Mouse (Mus musculus) urinary bladder, adult 2 months (tissue): ENCODE results near the gene 9530068E07Rik. TPM values are rescaled to one million over a fixed set of nuclear protein-coding genes. Genes with fewer than 3 reads are reported as not detected.
A peak's percentile ranks its signal among the peaks of the same experiment; 100 is the strongest.
"Not testable (repeated sequence)": the region's sequence is repeated elsewhere in the genome, so short reads cannot be mapped to it uniquely, and the experiment has no call there.

Experiments
- DNase-seq: peaks from one replicate; pipeline ENCODE4 v3.0.0; 2022; ENCODE audit warnings: low spot score
- polyA plus RNA-seq: library from polyadenylated mRNA; depleted of rRNA; stranded (reverse); fragments of >200 nt; gene quantifications from 2 replicates; pipeline ENCODE4 v1.2.3, GENCODE M21; 2012; rRNA removed

9530068E07Rik gene
- polyA plus RNA-seq = 217 and 261 TPM in 2 replicates

DNA sequence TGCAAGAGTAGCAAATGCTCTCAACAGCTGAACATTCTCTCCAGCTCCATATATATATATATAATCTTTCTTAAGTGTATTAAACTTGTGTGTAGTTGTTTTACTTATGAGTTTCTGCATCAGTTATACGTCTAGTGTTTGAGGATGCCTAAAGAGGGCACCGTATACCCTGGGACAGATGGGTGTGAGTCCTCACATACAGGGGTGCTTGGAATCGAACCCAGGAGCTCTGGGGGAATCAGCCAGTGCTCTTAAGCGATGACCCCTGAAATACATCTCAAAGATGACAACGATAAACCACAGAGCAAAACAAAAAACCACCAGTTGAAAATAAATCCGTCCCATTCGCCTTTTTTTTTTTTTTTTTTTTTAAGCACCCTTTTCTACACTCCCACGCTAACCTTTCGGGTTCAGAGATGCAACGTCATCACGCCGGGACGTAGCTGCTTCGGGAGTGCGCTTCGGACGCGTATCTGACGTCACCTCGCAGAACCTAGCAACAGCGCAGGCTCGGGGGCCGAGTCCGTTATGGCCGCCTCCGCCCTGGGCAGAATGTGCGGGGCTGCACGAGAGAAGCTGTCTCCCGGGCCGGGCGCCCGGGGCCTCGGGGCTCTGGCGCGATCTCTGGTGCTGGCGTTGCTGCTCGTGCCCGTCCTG lies at the start of gene 9530068E07Rik:
TSS of gene 9530068E07Rik (plus strand) at position 489 of the 657 bp plus-strand sequence.
- peak; percentile 85 for DNase-seq

DNA sequence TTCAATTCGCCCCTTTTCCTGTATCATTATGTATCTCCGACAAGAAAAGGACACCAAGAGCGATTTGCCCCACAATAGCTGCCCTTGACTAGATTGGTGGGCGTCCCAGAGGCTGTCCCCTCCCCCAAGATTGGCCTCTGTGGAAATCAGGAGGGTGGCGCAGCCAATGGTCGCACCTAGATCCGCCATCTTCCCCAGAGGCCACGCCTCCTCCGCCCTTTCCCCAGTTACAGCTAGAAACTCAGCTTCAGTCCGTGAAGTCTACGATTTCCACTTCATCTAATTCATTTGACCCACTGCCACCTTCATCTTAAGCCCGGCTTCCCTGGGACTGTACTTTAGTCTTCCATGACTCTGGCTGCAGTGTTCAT lies 49.6 kb upstream of the 9530068E07Rik start:
- DNase-seq = no peak

GRCm38 (mm10) chr11:52348156-52348555 lies 48.1 kb upstream of the 9530068E07Rik start:
- DNase-seq = no peak

GRCm38 (mm10) chr11:52348724-52349123 lies 47.5 kb upstream of the 9530068E07Rik start:
- DNase-seq = no peak

GRCm38 (mm10) chr11:52350924-52351323 lies 45.3 kb upstream of the 9530068E07Rik start:
- no peak for DNase-seq

DNA sequence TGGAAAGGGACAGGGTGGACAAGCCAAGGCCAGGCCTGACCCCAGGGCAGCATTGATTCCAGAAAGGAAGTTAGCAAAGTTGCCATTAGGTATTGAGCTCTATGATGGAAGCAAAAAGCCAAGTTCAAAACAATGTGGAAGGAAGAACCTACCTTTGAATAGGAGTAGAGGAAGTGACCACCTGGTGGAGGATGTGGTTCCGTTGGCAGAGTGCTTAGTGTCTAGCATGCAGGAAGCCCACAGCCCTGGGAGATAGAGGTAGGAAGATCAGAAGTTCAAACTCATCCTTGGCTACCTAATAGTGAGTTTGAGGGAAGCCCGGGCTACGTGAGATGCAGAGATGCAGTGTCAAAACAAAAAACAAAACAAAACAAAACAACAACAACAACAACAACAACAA lies 44.0 kb upstream of the 9530068E07Rik start:
- DNase-seq = no peak

DNA sequence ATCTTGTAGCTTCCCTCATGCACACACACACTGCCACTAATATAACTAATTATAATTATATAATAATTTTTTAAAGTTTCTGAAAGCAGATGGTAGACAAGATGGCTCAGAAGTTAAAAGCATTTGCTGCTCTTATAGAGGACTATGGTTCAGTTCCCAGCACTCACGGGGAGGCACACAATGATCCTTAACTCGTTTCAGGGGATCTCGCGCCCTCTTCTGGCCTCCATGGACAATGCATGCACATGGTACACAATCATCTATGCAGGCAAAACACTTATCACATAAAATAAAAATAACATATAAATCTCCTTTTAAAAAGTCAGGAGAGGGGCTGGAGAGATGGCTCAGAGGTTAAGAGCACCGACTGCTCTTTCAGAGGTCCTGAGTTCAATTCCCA lies 41.6 kb upstream of the 9530068E07Rik start:
- DNase-seq = no peak

GRCm38 (mm10) chr11:52355601-52356000 lies 40.6 kb upstream of the 9530068E07Rik start:
- no peak for DNase-seq

DNA sequence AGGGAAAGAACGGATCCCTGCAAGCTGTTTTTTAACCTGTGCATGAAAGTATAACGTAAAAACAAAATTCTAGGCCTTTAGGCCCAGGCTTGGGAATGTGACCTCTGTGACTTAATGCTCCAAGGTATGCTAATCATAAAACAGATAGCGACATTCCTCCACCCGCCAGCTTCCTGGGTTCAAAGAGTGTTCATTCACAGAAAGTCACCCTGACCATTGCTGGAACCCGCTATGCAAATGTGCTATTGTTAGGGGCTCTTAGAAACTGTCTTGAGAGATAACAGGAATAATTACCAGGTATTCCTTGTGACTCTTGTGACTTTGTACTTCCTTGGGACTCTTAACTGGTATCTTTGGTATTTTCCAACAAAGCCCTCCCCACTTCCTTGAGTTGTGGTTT lies 39.1 kb upstream of the 9530068E07Rik start:
- DNase-seq = not testable (repeated sequence)

DNA sequence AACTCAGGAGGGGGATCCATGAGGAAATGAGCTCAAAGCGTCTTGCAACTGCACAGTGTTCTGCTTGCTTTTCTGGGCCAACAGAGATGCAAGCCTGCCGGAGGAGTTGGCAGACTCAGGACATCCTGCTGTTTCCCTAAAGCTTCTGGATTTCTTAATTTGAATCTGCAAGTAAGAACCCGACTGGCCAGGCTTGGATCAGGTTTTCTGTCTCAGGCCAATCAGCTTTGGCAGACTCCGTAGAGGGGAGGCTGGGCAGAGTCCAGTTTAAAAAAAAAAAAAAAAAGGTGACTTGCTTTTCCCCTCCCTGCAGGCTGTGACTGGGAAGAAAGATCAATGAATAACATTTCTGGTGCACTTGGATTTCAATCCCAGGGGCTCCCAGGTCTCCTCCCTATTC lies 37.7 kb upstream of the 9530068E07Rik start:
- no peak for DNase-seq

DNA sequence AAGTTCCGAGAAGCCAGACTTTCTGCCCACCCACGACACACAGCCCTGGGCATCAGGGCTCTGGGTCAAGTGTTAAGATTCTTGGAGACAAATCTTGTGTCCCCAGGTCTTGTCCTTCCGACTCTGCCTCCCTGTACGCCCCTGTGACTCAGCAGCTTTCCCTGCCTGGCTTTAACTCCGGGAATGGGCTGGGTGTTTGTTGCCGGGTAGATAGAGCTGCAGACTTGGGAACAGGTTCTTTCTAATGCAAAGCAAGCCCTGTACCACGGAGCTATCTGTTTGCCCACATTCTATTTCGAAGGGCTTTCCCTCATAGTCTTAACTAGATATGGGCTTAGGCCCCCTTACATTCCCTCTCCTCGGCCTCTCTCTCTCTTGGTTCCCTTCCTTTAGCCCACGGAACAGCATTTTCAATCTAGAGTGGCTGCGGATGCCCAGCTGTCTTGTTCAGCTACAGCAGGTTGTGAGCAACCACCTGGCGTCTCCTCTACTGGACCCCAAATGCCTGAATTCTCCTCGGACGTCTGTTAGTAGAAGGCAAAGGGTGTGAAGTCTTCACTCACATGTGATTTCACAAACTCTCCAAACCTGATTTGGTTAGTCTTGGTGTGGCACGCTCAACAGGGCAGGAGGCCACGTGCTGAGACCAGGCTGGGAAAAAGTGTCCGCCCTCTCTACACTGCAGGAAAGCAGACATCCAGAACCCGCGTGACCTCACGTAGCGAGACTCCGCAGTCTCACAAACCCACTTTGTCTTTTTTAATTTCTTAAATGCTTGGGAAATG lies 36.4 kb upstream of the 9530068E07Rik start:
- no peak for DNase-seq

DNA sequence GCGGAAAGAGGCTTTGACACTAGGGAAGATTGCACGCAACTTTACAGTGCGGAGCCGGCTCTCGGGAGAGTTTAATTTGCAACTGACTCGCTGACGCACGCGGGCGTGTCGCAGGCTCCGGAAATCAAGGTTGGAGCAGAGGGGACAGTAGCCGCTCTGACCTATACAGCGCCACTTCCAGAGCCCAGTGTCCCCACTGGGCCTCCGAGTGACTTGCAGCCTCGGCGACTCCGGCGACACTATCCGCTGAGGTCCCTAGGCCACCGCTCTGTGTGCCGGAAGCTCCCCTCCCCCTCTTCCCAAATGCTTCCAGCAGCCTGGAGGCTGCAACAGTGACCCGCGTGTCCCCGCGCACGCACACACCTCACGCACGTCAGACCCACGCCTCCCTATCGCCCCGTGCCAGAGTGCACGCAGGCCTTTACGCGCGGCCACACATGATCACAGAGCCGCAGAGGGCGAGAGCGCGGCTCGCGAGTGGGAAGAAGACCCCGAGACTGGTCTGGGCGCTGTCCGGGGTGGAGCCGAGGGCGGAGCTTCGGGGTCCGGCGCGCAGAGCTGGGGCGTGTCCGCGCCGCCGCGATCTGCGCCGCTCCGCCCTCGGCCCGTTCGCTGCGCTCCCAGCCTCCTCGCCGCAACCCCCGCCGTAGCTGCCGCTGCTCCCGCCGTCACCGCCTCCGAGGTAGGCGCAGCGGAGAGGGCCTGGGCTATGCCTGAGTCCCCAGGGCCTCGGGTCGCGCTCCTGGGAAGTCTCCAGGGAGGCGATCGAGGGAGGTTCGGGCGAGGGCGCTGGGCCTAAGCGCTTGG lies 35.6 kb upstream of the 9530068E07Rik start, which contains the start of gene Vdac1:
TSS of gene Vdac1 (plus strand) at position 390 of the 807 bp plus-strand sequence.
- peak; percentile 89 for DNase-seq

DNA sequence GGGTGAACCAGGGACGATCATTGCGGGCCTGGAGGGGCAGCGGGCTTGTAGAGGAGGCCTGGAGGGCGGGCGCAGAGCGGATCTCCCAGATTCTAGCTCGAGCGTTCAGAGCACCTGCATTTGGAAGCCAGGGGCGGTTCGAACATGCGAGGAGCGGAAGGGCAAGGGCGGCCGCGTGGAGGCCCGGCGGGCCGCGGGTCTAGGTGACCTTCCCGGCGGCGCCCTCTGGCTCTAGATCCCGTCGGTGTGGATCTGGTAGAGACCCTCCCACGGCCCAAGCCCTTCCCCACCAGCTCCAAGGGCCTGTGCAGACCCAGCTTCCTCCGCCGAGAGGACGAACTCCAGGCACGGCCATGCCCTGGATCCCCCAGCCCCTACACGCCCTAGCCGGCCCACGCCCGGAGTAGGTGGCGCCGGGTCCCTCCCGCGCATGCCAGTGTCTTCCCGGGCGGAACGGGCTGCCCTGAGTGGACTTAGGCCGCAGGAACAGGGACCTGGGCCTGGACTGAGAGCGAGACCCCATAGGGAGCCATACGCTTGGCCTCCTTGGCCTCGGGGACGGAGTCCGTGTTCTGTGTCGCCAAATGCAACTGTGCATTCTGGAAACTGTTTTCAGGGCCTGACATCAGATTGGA lies 34.8 kb upstream of the 9530068E07Rik start:
- DNase-seq = peak; percentile 53

DNA sequence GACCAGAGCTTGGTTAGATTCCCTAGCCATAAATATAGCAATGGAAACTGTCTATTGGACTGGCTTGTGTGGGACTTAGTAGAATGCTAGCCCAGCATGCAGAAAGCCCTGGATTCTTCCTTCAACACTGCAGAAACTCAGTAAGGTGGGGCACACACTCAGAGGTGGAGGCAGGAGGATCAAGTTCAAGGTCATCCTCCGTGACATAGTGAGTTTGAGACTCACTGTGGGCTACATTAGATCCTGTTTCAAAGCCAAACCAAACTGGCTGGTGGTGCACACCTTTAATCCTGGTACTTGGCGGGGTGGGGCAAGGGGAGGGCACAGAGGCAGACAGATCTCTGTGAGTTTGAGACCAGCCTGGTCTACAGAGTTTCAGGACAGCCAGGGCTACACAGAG lies 31.9 kb upstream of the 9530068E07Rik start:
- DNase-seq = no peak

DNA sequence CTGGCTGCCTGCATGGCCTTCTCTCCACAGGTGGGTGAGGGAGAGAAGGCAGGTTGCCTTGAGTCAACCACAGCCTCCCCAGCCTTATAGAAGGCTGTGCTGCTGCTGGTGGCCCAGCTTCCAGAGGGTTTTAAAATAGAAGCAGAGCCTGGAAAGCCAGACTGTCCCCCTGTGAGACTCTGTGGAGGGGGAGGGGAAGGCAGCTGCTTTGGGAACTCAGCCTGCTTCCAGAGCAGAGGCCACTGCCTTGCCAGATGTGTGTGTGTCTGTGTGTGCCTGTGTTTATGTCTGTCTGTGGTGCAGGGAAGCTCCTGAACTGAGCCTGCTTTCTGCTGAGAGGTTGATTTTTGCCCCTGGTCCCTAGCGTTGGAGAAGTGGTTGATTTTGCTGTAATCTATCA lies 31.1 kb upstream of the 9530068E07Rik start:
- DNase-seq = no peak

DNA sequence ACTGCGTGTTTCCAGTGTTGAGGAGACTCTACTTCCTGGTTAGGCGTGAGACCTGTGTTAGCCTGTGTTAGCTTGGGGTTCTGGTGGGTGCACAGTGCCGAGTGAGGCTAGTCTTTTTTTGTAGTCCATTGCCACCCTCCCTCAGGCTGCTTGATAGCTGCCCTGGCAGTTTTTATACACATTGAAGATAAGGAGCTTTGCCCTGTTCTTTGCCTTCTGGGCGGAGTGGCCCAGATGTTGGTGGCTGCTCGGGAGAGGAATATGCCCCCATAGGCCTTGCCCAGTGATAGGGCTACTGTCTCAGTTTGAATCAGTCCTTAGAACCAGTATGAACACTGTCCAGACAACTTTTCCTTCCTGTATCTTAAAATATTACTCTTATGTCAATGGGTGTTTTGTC lies 29.9 kb upstream of the 9530068E07Rik start:
- no peak for DNase-seq

GRCm38 (mm10) chr11:52368176-52368985 lies 27.8 kb upstream of the 9530068E07Rik start:
- no peak for DNase-seq

- no peak for DNase-seq
Measured at GRCm38 (mm10) chr11:52369252-52370134, 26.7 kb upstream of the 9530068E07Rik start.

GRCm38 (mm10) chr11:52370135-52370452 lies 26.1 kb upstream of the 9530068E07Rik start:
- DNase-seq = no peak

GRCm38 (mm10) chr11:52370538-52370937 lies 25.7 kb upstream of the 9530068E07Rik start:
- no peak for DNase-seq
